Mouse (Mus musculus) gastrocnemius, postnatal 36 days (tissue): ENCODE data around the gene Mtmr1. TPM values are rescaled to one million over a fixed set of nuclear protein-coding genes. Genes with fewer than 3 reads are reported as not detected.
"Not testable (repeated sequence)": the region's sequence is repeated elsewhere in the genome, so short reads cannot be mapped to it uniquely, and the experiment has no call there.

Experiments
- DNase-seq, 2 experiments: peaks; one replicate each; pipeline ENCODE4 v3.0.0; 2022
- intact Hi-C: fragments of 180-260 bp; cut with DNase I; formaldehyde crosslinking; loops from one replicate; pipeline ENCODE4 v1.15.1; 2025
- long read RNA-seq, 2 experiments: library from polyadenylated mRNA; stranded (forward); transcript quantifications; one replicate each; pipeline ENCODE4 v2.0.0; 2021
- total RNA-seq, 2 experiments: library from RNA; stranded (reverse); gene quantifications; 2 replicates each; pipeline ENCODE4 v1.2.3; 2021

The Mtmr1 gene
- 10 to 100 TPM; 33.2 to 38.4 TPM for total RNA-seq
- long read RNA-seq, experiment 1, full-length matches to known transcripts, result 1 of 25 reads
- long read RNA-seq, experiment 1, partial matches to known transcripts, result 0 of 25 reads
- long read RNA-seq, experiment 1, other reads (novel, unspliced or antisense), result 24 of 25 reads
- long read RNA-seq, experiment 2, partial matches to known transcripts, result 20 of 31 reads
- long read RNA-seq, experiment 2, other reads (novel, unspliced or antisense), result 11 of 31 reads

DNA sequence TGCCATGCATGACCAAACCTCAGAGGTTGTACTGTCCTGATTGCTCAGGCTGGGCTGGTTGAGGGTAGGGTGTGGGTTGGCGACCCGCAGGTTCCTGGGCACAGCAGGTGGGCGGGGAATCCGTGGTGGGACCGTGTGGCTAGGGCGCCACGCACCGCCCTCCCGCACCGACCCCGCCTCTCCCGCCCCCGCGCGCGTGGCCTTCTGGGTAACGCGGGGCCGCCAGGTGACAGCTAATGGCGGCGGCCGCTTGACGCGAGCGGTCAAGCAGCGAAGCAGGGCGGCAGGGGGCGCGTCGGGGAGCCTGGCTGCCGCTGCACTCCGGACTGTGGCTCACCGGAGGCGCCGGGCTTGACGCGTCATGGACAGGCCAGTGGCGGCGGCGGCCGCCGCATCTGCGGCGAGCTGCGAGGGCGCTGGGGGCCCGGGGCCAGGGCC, at the start of gene Mtmr1:
Gene Mtmr1 (plus strand): TSS at position 207 of the 438 bp plus-strand sequence.
- intact Hi-C loops, result no loop called here

DNA sequence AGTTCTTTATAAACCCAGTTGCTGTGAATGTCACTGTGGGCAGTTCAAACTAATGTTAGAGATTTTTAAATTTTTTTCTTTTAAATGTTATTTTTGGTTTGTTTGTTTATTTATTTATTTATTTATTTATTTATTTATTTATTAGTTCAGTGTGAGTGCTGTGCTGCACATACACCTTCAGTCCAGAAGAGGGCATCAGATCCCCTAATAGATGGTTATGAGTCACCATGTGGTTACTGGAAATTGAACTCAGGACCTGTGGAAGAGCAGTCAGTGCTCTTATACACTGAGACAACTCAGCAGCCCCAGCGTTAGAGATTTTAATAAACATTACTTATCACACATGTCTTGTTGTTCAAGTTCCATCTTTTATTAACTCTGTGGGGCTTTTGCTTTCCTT, 12.5 kb upstream of the Mtmr1 start:
- no peak for DNase-seq
- intact Hi-C loops, result no loop called here

More for the DNA sequence above, at the start of gene Mtmr1:
- peak; percentile 63 to 72 for DNase-seq

DNA sequence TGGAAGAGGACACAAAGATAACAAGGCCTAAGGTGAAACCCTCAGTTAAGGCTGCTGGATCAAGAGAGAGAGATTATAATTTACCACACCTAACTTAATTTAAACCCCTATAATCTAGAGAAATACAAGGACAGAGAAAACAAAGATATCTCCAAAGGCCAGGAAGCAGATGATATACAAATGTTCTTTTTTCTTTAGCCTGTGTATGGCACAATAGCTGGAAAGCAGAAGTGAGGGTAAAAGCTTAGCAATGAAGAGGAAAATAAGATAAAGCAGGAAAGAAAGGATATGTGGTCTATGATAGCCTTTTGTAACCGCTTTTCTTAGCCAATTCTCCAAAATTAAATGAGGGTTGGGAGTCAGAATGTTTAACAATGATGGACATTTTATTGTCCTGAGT, 9.2 kb upstream of the Mtmr1 start:
- intact Hi-C loops, result no loop called here
- DNase-seq, result no peak

DNA sequence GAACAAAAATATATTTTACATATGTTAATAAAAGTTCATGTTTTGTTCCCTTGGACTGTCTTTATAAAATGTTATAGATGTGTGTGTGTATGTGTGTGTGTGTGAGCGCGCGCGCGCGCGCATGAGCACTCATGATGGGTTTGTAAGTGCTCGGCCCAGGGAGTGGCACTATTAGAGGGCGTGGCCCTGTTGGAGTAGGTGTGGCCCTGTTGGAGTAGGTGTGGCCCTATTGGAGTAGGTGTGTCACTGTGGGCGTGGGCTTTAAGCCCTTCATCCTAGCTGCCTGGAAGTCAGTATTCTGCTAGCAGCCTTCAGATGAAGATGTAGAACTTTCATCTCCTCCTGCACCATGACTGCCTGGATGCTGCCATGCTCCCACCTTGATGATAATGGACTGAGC, 2.8 kb upstream of the Mtmr1 start:
- intact Hi-C loops, DNase-seq: not testable (repeated sequence)

DNA sequence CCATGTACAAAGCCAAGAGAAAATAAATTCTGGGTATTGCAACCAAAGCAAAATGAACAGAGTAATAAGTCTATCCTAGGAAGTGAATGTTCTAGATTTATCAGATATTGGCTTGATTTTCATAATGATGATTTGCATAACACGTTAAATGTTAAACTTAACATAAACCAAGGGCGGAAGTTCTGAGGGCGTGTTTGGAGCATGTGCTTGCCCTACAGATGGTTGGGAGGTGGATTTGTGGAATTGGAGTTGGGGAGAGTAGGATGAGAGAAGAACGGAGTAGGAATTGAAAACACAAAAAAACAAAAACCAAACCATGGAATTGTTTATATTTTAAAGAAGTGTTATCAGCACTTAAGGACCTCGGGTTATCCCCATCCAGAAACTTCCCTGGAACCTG, 498 bp upstream of the Mtmr1 start:
- DNase-seq, result no peak
- intact Hi-C loops, result no loop called here

DNA sequence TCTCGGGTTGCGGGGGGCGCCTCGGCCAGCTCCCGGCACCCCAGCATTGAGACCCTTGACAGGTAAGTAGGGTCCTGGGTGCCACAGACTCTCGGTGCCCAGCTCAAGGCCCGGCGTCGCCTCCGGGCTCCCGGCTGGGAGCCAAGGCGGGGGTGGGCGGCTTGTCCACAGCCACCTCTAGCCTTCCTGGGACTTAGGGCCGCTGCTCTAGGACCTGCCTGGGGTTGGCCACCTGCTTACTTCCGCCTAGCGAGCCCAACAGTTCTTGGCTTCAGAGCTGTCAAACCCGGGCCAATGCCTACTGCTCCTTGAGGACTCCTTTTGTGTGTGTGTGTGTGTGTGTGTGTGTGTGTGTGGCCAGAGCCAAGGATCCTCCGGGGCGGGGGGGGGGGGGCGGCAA, 451 bp downstream of the Mtmr1 start:
- peak in 1 of 2 experiments; percentile 27 for DNase-seq
- intact Hi-C loops, result no loop called here

DNA sequence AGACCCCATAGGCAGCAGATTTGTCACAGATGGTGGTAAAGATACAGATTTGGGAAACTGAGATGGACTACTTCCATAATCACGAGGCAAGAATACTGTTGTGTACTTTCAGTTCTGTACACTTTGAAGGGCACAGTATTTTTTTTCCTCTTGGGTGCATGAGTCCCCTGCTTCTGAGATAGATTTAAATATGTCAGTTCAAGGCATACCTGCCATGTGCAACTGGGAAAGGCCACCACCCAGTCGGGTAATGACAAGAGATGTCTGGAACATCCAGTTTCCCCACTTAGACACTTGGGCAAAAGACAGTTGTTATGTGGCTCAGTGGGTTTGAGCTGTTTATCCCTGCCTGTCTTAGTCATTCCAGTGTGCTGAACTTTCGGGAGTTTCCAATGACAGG, 950 bp downstream of the Mtmr1 start:
- intact Hi-C loops, result no loop called here
- no peak for DNase-seq

DNA sequence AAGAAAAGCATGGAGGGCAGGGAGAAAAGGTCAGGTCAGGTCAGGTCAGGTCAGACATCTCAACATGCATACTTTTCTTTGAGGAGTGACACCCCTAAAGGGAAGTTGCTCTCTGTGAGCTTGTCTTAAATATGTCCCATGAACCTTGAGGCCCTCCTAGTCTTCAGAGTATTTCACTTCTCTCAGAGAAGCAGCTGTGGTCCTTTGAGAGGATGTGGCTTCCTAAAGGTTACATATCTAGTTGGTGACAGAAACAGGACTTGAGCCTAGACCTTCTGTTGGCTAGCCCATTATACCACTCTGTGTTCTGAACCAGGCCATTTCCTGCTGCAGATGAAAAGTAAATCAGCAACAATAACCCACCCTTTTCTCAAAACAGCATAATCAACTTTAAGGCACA, 2.4 kb downstream of the Mtmr1 start:
- intact Hi-C loops, result no loop called here

DNA sequence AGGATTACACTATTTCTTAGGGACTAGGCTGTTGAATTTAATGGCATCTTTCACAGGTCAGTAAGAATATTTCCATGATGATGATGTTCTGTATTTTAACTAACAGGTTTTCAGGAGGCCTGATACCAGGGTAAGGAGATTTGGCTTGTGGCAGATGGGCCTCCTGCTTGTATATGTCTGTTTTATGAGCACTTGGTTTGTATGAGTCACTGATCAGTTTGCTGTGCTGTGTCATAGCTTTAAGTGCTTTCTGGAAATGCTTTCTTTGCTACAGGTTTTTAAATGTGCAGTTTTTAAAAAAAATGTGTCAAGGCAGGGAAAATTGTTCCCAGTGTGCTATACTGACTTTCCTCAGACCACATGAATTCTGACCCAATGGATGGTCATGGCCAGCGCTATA, 12.2 kb downstream of the Mtmr1 start:
- no peak for DNase-seq
- intact Hi-C loops, result no loop called here

More for the DNA sequence above, 2.4 kb downstream of the Mtmr1 start:
- DNase-seq, result no peak

DNA sequence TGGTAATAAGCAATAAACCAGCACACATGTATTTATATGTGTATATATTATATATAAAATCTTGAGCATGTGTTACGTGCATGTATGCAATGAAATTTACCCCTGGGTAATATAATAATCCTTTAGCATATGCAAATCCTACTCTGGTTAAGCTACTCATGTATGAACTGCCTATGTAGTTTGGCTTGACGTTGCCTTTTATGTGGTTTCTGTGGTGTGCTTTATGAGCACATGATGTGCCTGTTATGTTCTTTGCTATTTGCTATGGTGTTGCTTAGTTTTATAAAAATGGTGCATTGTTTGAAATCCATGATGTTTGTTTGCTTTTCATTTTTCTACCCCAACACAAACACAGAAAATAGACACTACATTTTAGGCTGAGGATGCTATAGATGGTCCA, 13.9 kb downstream of the Mtmr1 start:
- intact Hi-C loops, result no loop called here
- no peak for DNase-seq

DNA sequence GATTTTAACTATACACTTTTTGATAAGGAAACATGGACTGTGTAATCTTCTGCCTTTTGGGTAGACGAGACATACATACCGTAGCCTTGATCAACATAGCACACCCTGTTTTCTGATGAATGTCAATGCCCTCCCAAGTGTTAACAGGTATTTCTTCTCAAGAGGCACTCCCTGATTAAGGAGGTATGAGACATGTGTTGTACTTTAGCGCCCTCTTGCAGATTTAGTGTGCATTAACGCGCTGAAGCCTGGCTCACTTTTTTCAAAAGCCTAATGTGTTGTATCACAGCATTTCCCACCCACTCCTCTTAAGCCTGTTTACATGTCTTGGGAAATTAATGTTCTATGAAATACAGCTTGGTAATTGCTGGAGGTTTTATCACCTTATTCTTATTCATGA, 17.0 kb downstream of the Mtmr1 start:
- no peak for DNase-seq
- intact Hi-C loops, result no loop called here

DNA sequence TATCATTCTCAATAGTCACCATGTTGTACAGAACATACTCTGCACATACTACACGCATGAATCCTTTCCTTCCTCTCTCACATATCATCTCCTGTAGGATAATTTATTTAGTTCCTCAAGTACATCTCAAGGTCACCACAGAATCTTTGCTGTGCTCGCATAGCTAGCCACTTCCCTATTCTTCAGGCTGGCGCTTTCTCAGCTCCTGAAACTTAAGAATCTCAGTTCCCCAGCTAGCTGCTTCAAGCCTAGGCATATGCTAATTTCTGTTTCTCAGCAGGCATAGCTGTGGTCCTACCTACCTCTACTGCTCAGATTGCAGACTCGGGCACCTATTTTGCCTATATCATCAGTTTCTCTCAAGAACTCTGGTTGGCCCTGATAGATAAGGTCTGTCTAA, 31.8 kb downstream of the Mtmr1 start:
- intact Hi-C loops, result no loop called here
- no peak for DNase-seq

DNA sequence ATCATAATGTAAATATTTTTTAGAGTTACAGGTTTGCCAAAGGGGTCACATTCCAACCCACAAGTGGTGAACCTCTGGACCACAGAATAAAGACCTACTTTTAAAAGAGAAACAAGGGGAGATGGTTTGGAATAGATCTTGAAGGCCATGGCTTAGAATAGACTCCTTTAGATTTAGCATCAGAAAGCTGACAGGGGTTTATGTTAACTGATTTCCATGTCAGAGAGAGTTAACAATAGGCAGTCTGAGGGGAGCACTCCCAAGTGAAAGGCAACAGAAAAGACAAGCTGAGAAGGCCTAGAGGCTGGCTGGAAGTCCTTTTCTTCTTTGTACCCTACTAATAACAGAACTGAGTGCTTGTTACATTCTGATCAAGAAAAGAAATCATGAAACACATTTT, 41.7 kb downstream of the Mtmr1 start:
- intact Hi-C loops, result no loop called here
- no peak for DNase-seq

DNA sequence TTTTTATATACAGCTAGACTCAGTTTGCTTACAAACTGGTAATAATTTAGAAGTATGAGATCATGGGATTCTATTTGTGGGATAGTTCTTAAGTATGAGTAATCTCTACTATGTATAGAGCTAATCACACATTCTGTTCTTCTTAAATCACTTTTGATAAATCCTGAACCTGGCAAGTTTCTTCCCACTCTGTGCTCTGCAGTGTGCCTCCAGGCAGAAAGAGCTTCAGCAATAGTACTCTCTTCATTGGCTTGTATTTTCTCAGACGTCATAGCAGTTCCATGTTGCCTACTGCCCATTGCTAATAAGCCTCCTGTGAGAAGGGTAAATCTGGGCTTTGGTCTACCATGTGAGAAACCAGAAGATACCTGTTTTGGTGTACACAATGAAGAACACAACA, 43.8 kb downstream of the Mtmr1 start:
- no peak for DNase-seq
- intact Hi-C loops, result no loop called here

DNA sequence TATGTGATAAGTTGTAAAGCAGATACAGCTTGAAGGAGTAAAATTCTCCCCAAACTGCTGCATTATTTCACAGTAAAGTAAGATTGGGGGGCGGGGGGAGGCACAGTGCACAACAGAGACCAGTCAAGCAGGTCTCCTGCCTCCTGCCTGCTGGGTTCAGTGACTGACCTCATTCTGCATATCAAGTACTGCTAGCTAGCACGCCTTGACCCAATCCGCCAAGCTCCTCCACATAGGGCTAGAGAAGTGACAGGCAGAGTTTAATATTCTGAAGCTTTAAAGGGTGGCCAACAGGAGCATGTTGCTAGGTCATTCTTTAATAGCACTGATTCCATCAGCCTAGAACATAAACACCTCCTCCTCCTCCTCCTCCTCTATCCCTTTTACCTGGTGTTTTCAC, 48.2 kb downstream of the Mtmr1 start:
- no peak for DNase-seq
- intact Hi-C loops, result no loop called here

DNA sequence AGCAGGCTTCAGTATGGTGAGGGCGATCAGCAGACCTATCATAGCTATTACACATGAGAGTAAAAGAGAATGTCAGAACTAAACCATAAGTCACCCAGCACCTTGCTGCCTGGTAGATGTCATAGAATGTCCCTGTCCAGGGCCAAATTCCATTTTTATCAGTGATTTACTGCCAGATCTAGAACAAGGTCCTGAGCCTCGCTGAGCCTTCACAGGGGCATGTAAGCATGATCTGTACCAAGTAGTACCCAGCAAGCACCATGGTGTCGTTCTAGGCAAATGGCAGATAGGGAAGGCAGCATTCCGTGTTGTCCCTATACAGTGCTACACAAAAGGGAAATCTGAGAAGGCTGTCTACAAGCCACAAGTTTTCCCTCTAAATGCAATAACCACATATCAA, 49.1 kb downstream of the Mtmr1 start:
- intact Hi-C loops, result no loop called here
- DNase-seq, result no peak

DNA sequence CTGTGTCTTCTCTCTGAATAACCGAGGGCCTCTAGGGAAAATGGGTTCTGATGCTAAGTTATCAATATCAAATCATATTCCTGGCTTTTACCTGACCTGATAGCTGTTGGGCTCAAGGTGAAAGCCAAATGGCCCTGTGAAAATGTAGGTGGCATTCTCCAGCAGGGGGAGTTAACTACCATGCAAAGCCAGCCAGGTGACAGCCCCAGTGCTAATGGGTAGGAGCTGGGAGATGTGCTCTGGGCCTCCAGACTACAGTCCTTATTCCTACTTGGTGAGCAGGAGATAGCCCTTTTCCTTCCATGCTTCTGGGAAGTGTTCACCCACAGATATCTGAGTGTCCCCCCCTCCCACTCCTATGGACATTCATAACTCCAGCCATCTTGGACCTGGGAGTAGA, 60.3 kb downstream of the Mtmr1 start:
- intact Hi-C loops, result loop anchor here (1.0 kb wide), 1 partner anchor 176 kb away; no protein-coding TSS in a partner anchor
- no peak for DNase-seq

DNA sequence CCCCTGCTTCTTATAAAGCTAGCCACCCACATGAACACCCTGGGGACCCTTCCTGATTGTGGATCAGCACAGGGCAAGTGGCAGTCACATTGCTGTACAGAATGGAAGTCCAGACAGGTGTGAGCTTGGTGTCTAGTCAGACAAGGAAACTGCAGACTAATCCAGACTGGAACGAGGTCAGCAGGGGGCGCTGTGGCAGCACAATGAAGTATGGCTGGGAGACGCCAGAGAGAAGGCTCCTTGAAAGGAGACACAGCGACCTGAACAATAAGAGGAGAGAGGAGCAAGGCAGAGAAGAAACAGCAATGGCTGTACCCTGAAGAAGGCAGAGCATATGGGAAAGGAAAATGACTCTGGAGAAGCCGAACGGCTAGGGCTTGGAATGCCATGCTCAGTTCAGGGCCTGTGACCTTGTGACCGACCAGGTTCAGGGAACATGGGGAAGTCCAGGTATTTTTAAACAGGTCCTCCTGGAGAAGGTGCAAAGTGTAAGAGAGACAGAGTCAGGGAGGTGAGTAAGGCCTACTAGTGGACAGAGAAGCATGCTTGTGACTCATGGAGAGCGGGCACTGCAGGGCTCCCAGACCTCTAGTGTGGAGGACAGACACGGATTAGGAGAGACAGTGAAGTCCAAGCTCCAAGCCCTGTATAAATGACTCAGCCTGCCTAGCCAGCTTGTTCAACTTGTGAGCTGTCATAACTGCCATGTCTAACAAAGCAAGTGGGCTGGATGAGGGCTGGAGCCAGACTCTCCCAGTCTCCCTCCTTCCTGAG, 61.4 kb downstream of the Mtmr1 start:
- intact Hi-C loops, result loop anchor here (1.0 kb wide), 1 partner anchor 175 kb away; no protein-coding TSS in a partner anchor
- DNase-seq, result peak; percentile 66 to 68

DNA sequence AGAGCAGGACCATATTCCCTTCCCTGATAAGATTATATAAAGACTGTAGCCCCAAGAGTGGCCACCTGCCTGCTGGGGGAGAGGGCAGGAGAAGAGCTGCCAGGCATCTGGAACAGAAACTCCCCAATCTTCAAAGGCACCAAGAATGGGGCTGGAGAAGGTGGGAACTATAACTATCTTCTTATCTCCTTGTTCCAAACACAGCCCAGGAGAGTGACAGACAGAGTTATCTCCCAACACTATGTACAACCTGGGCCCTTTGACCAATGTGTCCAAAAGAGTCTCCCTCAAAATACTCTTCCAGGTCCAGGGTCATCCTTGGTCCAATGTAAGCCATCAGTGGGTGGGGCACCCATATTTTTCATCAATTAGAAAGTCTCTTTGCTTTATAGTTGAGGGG, 62.9 kb downstream of the Mtmr1 start:
- no peak for DNase-seq
- intact Hi-C loops, result no loop called here

DNA sequence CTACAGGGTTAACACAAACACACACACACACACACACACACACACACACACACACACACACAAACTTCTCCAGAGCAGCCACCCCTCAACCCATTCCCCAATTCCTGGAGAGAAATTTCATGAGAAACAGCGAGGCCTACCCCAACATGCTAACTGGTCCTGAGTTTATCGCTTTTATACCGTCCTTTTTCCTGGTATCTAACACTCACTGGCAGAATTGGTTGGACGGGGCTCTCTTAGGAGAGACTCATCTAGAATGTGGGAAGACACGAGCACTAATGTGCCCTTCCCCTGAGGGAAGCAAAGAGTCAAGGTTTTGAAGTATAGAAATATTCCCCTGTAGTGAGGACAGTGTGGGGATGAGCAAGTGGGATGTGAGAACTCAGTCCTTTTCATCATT, 66.3 kb downstream of the Mtmr1 start:
- intact Hi-C loops, result no loop called here
- no peak for DNase-seq

DNA sequence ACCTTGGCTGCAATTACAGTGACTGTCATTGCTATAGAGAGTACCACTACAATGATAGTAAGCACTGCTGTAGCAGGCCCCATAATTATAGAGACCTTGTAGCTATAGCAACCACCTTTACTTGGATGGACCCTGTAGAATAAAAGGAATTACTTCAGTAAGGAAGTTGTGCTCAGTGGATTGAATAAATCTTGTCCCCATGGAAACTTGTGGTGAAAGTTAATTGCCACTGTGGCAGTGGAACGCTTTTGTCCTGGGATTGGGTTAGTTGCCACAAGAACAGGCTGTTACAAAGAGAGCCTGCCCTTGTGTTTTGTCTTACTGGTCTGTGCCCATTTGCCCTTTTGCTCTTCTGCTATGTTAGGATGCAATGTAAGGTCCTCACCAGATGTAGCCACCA, 69.9 kb downstream of the Mtmr1 start:
- DNase-seq, result no peak
- intact Hi-C loops, result no loop called here

DNA sequence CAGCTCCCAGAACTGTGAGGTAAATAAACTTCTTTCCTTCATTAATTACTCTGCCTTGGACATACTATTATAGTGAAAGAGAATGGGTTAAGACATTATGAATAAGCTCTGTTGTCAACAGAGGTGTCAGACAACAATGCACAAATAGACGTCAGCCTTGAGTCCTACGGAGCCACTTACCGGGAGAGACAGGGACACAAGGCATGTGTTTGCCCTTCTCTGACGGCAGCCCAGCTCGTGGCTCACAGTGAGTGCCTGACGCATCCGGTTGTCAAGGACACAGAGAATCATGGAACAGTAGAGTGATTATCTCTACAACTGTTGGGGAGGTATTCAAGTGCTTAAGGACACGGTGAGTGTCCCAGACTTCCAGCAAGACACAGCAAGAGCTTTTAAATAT, 70.3 kb downstream of the Mtmr1 start:
- no peak for DNase-seq
- intact Hi-C loops, result no loop called here
